Mouse (Mus musculus) hindbrain, embryonic 15.5 days (tissue): ENCODE data around the gene Gm21783. TPM values are rescaled to one million over a fixed set of nuclear protein-coding genes. Genes with fewer than 3 reads are reported as not detected.
"Not testable (repeated sequence)": the region's sequence is repeated elsewhere in the genome, so short reads cannot be mapped to it uniquely, and the experiment has no call there.

ENCODE experiments used
- ATAC-seq: fragments of 200-750 bp; cut with Nextera tagmentation; 2 replicates; pipeline ENCODE4 v1.8.0; 2017; ENCODE audit warnings: low read depth, moderate number of reproducible peaks, moderate TSS enrichment; ENCODE audit not compliant: low FRiP score
- H3K27ac ChIP-seq: fragments of 300-500 bp; sonication (generic); replicated peaks from 2 replicates; pipeline ENCODE4 v1.5.1; 2015; ENCODE audit warnings: mild to moderate bottlenecking, inconsistent platforms
- H3K27me3 ChIP-seq: fragments of 300-500 bp; sonication (generic); 2 replicates; pipeline ENCODE4 v1.6.1; 2015; ENCODE audit warnings: control low read depth, inconsistent platforms
- H3K36me3 ChIP-seq: fragments of 300-500 bp; sonication (generic); 2 replicates; pipeline ENCODE4 v1.6.1; 2015; ENCODE audit warnings: control low read depth, inconsistent platforms
- H3K4me1 ChIP-seq: fragments of 300-500 bp; sonication (generic); replicated peaks from 2 replicates; pipeline ENCODE4 v1.6.1; 2015; ENCODE audit warnings: control low read depth, inconsistent platforms
- H3K4me2 ChIP-seq: fragments of 300-500 bp; sonication (generic); 2 replicates; pipeline ENCODE4 v1.6.1; 2015; ENCODE audit warnings: moderate library complexity, mild to moderate bottlenecking, inconsistent platforms
- H3K4me3 ChIP-seq: fragments of 300-500 bp; sonication (generic); 2 replicates; pipeline ENCODE4 v1.5.1; 2015; ENCODE audit warnings: mild to moderate bottlenecking, inconsistent platforms
- H3K9ac ChIP-seq: fragments of 300-500 bp; sonication (generic); 2 replicates; pipeline ENCODE4 v1.6.1; 2015; ENCODE audit warnings: inconsistent platforms
- H3K9me3 ChIP-seq: fragments of 300-500 bp; sonication (generic); 2 replicates; pipeline ENCODE4 v1.6.1; 2016; ENCODE audit warnings: control low read depth, inconsistent platforms
- WGBS: fragments of 180-500 bp; shearing (Covaris S2); methylation state at CpG from one replicate; pipeline ENCODE4 v1.1.7; 2015; 5-methylcytosine and 5-hydroxymethylcytosine counted together
- polyA plus RNA-seq: library from polyadenylated mRNA; unstranded; fragments of >200 nt; fragmentation: Nextera tagmentation; extraction: Ambion mirVana; gene quantifications from 2 replicates; pipeline ENCODE4 v1.2.1, GENCODE M21; 2015

Gm21783 gene
- not detected in 2 replicates for polyA plus RNA-seq

DNA sequence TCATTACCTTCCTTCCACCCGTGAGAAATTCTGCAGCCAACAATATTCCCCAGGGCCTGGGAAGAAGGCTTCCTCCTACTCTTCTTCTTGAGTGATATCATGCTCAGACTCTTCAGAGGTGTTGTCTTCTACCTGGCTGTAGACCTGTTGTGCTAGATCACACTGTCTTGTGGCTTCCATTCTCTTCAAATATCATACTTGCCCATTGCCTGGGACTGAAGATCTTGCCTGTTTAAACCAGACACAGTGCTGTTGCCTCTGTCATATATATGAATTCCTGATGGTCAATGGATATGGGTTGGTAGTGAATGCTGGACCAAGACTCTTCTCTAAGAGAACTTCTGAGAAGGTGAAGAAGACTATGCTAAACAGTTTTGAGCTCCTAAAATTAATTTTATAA is at the start of gene Gm21783:
Gm21783 (minus strand) TSS at position 101 of the 400 bp plus-strand sequence.
- not testable (repeated sequence) for H3K27me3 ChIP-seq, H3K36me3 ChIP-seq, H3K9me3 ChIP-seq, H3K27ac ChIP-seq, H3K4me2 ChIP-seq, H3K4me3 ChIP-seq, H3K9ac ChIP-seq, ATAC-seq, H3K4me1 ChIP-seq
- WGBS = no CpG with 5 or more reads among the region's 1 CpGs
